Mouse (Mus musculus) WW6 (cell line): Measurements from ENCODE around the gene Taf1a.

Experiments
- DNase-seq: peaks from one replicate; pipeline ENCODE4 v3.0.0-alpha.2; 2013; ENCODE audit warnings: low read depth, low spot score

The Taf1a gene

DNA sequence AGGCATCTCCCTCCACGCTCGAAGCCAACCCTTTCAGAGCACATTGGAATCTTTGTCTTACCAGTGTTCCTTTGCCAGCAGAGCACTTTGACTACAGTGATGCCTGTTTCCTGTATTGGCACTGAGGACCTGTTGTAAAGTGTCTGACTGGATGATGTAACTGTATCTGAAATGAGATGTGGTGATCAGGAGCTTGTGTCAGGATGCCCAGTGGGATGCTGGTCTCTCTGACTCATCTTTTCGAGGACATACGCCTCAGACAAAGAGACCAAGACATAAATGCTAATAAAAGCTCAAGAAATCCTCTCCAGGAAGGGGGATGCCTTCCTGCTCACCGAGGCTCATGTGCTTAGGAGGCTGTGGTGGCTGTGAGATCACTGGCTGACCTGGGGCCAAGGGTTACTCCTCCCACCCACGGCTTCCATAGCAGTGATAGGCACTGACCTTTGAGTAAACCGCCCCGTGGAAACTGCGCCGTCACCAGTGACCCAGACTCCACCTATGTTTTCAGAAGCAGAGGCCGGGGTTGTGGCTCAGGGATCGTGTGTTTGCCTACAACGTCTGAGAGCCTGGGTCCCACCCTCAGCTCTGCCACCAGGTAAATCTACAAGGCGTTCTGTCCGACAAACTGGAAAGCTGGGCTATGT is 25.4 kb downstream of the Taf1a start:
- no peak for DNase-seq

DNA sequence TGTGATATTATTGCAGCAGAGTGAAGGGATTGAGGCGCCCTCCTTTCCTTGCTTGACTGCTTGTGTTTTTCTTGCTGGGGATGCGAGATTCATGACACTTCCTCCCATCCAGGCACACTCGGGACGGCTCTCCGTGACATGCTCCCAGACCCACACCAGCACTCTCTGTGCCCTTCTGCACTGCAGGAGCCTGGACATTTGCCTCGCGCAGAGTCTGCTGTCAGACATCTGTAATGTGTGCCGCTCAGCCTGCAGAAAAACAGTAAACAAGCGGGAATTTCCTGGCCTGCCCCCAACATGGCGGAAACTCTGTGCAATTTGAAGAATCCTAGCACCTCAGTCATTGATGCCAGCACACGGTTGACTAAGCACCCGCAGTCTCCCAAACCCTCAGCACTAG is 29.1 kb downstream of the Taf1a start, which contains the start of gene Hhipl2:
Hhipl2 (plus strand) TSS at position 343 of the 400 bp plus-strand sequence.
- DNase-seq = no peak

DNA sequence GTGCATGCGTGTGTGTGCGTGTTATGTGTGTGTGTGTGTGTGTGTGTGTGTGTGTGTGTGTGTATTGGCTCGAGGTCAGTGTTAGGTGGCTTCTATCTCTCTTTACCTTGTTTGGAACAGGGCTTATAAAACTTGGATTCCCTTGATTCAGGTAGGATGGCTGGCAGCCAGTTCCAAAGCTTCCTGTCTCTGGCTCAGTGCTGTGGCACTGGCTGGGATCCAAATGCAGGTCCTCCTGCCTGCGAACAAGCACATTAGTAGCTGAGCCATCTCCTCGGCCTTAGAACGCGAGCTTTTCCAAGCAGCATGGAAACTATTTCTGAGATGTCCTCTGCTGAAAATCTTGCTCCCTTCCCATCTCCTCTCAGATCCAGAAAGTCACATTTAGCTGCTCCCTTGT is 31.0 kb downstream of the Taf1a start:
- DNase-seq = no peak

DNA sequence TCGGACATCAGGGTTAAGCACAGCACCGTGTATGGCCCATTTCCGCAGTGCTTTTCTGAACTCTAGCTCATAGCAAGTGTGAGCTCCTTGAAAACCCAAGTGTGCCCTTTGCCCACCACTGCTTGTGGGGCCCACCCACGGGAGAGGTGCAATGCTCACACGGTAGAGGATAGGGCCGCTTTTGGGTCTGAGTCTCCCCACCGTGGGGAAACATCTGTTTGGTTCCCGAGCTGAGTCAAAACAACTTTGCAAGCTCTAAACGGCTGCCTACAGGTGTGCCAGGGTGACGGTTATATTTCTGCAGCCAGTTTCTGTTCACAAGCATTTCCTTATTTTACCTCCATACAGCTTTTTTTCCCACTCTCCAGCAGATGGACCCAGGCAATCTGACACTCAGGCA is 31.5 kb downstream of the Taf1a start:
- no peak for DNase-seq

DNA sequence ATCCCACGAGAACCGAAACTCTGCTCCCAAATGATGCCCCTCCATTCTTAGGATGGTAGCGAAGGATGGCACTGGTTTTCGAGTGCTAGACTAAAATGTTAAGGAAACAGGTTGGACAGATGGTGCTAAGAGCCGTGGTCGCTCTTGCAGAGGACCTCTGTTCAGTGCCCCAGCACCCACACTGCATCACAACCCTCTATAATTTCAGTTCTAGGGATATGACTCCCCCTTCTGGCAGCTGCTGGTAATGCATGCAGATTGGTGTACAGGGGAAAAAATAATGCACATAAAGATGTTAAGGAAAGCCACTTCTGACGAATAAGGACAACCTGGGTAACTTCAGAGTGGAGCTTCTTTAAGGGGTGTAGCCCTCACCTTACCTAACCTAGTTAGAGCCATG is 35.3 kb downstream of the Taf1a start:
- DNase-seq = no peak

DNA sequence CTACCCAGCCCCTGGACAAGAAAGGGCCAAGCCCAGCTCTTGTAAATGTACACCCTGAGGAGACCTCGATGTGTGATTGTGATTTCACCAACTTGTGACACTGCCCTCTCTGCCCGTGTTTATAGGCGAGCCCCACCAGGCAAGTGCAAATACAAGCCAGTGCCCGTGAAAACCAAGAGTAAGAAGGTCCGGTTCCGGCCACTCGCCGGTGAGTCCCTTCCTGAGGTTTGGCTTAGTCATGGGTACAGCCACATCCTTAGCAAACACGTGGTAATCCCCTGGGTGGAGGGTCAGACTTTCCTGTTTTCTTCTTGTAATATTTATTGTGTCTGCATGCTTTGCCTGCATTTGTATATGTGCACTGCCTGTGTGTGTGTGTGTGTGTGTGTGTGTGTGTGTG is 46.1 kb downstream of the Taf1a start:
- DNase-seq = no peak

DNA sequence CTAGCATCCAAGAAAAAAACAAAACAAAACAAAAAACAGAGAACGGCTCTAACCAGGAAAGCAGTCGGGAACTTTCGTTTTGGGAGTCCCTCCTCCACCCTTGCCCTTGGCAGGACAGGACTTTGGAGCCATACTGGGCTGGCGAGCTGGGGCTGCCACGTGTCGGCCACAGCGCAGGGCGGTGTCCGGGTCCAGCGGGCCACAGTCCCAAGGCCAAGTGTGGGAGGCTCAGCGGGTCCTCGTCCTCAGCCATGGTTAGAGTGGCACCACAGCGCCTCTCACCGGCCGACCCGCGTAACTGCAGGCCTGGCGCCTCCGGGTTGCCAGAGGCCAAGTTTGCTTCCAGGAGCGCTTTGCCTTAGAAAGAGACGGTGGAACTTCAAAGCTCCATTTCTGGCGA is 50.3 kb downstream of the Taf1a start:
- DNase-seq = no peak

DNA sequence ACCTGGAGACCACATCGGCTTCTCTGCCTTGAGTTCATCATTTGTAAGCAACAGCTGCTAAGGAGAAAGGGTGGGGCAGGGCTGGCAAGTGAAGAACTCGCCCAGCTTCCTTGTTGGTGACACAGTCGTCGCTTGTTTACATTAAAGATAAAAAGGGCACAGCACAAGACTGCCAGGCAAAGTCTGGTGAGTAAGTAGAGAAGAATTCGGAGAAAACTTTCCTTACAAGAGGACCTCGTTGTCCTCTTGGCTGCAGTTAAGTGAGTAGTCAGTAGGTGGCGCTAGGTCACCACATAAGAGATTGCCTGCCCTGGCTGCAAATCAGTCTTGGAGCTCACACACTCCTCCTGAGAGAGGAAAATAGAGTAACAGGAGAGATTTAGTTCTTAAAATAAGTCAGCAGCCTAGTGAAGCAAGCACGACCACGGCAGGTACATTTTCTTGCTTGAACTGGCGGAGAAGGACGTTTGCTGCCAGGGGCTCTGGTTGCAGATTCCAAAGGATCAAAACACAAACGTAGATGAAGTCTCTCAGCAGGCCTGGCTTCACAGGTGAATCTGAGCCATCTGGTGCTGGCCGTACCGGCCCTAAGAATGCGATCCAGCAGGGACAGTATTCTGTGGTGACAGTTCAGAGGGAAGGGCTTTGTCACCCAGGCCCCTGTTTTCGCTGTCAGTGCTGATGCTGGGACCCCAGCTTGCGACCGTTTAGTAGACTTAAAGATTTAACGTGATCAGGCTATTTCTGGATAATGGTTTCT is 53.4 kb downstream of the Taf1a start:
- peak; percentile 68 for DNase-seq

DNA sequence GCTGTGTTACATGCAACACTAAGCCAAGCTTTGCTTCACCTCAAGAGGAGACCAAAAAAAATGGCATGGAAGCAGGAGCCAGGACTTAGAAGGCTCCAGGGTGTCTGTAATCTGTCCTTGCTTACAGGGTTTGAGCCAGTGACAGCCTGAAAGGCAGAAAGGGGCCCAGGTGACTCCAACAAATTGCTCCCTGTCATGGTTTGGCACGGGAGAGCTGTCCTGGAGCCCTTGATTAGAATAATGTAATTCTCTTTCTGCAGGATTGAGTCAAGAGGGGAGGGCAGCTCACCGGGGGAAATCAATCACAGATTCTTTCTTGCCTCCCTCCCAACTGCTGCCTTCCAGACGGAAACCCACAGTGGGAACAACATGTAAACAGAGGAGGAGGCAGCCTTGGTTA is 64.3 kb downstream of the Taf1a start:
- no peak for DNase-seq
